Mouse (Mus musculus) lung, adult 2 months (tissue): ENCODE measurements around the gene Mfsd8.
A peak's percentile ranks its signal among the peaks of the same experiment; 100 is the strongest.
"Not testable (repeated sequence)": the region's sequence is repeated elsewhere in the genome, so short reads cannot be mapped to it uniquely, and the experiment has no call there.

ENCODE experiments used
- CTCF ChIP-seq: fragments of 200-500 bp; IDR thresholded peaks from 2 replicates; pipeline ENCODE4 v1.5.1; 2011; ENCODE audit warnings: mild to moderate bottlenecking, low read length, control low read depth; ENCODE audit not compliant: insufficient read depth
- POLR2A ChIP-seq: fragments of 200-500 bp; IDR thresholded peaks from 2 replicates; pipeline ENCODE4 v1.6.1; 2011; ENCODE audit warnings: low read depth, mild to moderate bottlenecking, control low read depth, low read length, borderline replicate concordance; ENCODE audit errors: extremely low read depth

GRCm38 (mm10) chr3:40893816-40894258 is 47.2 kb upstream of the Mfsd8 start:
- TF ChIP-seq CTCF = peak; percentile 28; the same call in 1 of the 2 replicates
- TF ChIP-seq POLR2A = not testable (repeated sequence)
